Mouse (Mus musculus) cortical plate, adult 2 months (tissue): ENCODE measurements at regions not wholly inside any gene's neighbourhood (a gene's known extent, or its start where the extent isn't known, plus 50 kb on each side); places are given as distances from the start of the nearest gene placed in this dataset.

ENCODE experiments used
- CTCF ChIP-seq: fragments of 200-500 bp; IDR thresholded peaks from 2 replicates; pipeline ENCODE4 v1.5.1; 2011; ENCODE audit warnings: mild to moderate bottlenecking, control low read depth, low read length; ENCODE audit not compliant: insufficient read depth; ENCODE audit errors: extremely low read depth
- POLR2A ChIP-seq: fragments of 200-500 bp; IDR thresholded peaks from 2 replicates; pipeline ENCODE4 v1.6.1; 2011; ENCODE audit warnings: mild to moderate bottlenecking, low read length, control low read depth; ENCODE audit not compliant: insufficient read depth; ENCODE audit errors: extremely low read depth

GRCm38 (mm10) chr14:105779349-105779748 lies 117.3 kb downstream of the Spry2 start:
- TF ChIP-seq POLR2A (no peak), CTCF (no peak)
